Mouse (Mus musculus): ENCODE measurements around the gene Ptpn9. TPM values are rescaled to one million over a fixed set of nuclear protein-coding genes. Genes with fewer than 3 reads are reported as not detected.

Ptpn9 gene
- polyA plus RNA-seq, 1 experiment, result 24.5 TPM

DNA sequence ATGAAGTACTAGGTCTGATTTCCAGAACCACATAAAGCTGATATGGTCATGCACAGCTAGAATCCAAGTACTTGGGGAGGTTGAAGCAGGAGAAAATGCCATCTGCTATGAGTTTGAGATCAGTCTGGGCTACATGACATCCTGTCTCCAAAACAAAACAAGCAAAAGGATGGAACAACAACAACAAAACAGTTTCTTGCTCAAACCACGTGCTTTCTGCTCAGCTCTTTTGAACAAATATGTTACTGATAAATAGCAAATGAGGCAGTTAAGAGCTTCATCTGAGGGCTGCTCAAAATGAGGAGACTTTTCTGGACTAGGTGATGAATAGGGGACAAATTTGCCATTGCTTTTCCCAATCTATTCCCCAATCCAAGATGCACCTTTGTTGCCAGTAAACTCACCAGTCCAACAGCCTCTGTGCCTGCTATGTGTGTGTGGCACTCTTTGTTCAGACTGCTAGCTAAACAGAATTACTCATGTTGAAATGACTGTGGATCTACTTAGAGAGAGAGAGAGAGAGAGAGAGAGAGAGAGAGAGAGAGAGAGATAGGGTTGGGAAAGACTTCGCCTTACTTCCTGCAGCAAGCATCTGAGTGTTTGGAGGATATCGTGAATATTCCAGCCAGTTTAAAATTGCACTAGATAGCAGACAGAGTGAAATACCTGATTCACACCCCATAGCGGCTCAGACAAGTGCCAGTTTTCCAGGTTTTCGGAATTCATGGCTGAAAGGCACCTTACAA, 76.2 kb downstream of the Ptpn9 start:
- Histone ChIP-seq H3K27me3 (ENCODE audit: control insufficient read depth, insufficient read depth, low read length) (no peaks in the 10 kb centered on the region), H3K27ac (ENCODE audit: insufficient read depth, low read depth, low read length) (peak overlapping the region; percentile 57), H3K4me3 (ENCODE audit: low read depth, low read length) (peak overlapping the region; percentile 84; the same call in 1 of the 2 replicates), H3K4me1 (ENCODE audit: control insufficient read depth, insufficient read depth, insufficient read length, low read length) (peaks cover 5% of the 10 kb centered on the region; the same call in 1 of the 2 replicates), H3K36me3 (ENCODE audit: control insufficient read depth, insufficient read depth, low read length) (no peaks in the 10 kb centered on the region)
- TF ChIP-seq CTCF (IDR thresholded peaks at IDR 0.05; ENCODE audit: extremely low read depth, insufficient read length, insufficient replicate concordance, low read depth, low read length), result no peak
- TF ChIP-seq POLR2A (IDR thresholded peaks at IDR 0.05; ENCODE audit: low read depth, low read length), result no peak
- 6% methylated on average over 5 of the region's 5 CpGs for WGBS

- Histone ChIP-seq H3K27me3 (ENCODE audit: control insufficient read depth, insufficient read depth, low read length) (no peaks in the 10 kb centered on the region), H3K27ac (ENCODE audit: insufficient read depth, low read depth, low read length) (peak within 1 kb of the TSS; percentile 91), H3K36me3 (ENCODE audit: control insufficient read depth, insufficient read depth, low read length) (no peaks in the 10 kb centered on the region), H3K4me1 (ENCODE audit: control insufficient read depth, insufficient read depth, insufficient read length, low read length) (peaks cover 5% of the 10 kb centered on the region; the same call in 1 of the 2 replicates), H3K4me3 (ENCODE audit: low read depth, low read length) (peak within 1 kb of the TSS; percentile 84)
- under 1% methylated on average over 34 of the region's 34 CpGs for WGBS
- TF ChIP-seq CTCF (IDR thresholded peaks at IDR 0.05; ENCODE audit: extremely low read depth, insufficient read length, insufficient replicate concordance, low read depth, low read length), result no peak
- no peak; the same call in 1 of the 2 replicates for TF ChIP-seq POLR2A (IDR thresholded peaks at IDR 0.05; ENCODE audit: low read depth, low read length)
These were observed 77.2 kb downstream of the Ptpn9 start, which contains the start of gene Sin3a for GRCm38 (mm10) chr9:57071801-57072351. TSS of gene Sin3a (plus strand) at chr9:57072040.

- H3K4me3 ChIP-seq (ENCODE audit: low read depth, low read length), result peak overlapping the region; percentile 84
- peak overlapping the region; percentile 91 for H3K27ac ChIP-seq (ENCODE audit: insufficient read depth, low read depth, low read length)
- WGBS, result under 1% methylated on average over 40 of the region's 40 CpGs
- TF ChIP-seq CTCF (IDR thresholded peaks at IDR 0.05; ENCODE audit: extremely low read depth, insufficient read length, insufficient replicate concordance, low read depth, low read length), result no peak
- TF ChIP-seq POLR2A (IDR thresholded peaks at IDR 0.05; ENCODE audit: low read depth, low read length), result no peak
- no peaks in the 10 kb centered on the region for H3K27me3 ChIP-seq (ENCODE audit: control insufficient read depth, insufficient read depth, low read length)
- no peaks in the 10 kb centered on the region for H3K36me3 ChIP-seq (ENCODE audit: control insufficient read depth, insufficient read depth, low read length)
- peaks cover 8% of the 10 kb centered on the region for H3K4me1 ChIP-seq (ENCODE audit: control insufficient read depth, insufficient read depth, insufficient read length, low read length)
These were observed 77.8 kb downstream of the Ptpn9 start for GRCm38 (mm10) chr9:57072526-57072988.

DNA sequence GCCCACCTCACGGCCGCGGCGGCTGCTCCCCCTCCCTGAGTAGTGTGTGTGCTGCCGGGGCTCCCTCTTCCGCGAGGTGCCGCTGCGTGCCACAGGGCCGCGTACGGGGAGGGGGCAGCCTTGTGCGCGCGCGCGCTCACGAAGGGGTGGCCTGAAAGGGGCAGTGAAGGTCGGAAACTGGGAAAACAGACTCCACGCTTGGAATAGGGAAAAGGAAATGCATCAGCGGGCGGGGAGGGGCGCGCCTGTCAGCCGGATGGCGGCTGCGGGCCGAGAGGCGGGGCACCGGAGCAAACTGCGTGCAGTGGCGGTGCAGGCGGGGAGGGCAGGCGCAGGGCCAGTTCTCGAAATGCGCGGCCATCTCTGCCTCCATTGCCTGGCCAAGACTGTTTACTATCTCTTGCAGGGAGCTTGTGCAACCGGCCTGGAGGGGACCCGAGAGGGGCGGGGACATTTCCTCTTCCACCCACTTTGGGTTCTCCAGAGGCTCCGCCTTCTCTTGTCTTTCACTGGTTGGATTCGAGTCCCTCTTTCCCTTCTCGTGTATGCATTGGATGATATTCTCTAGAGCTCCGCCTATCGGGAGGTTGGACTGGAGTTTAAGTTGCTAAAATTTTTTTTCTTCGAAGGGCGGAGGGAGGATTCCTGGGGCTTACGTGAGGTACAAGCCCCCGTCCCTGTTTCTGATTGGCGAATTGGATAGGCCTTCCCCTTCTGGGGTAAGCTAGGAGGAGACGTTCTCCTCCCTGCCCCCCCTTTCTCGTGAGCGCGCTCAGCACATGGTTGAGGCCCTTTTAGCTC, 78.5 kb downstream of the Ptpn9 start:
- TF ChIP-seq CTCF (IDR thresholded peaks at IDR 0.05; ENCODE audit: extremely low read depth, insufficient read length, insufficient replicate concordance, low read depth, low read length) (no peak), POLR2A (IDR thresholded peaks at IDR 0.05; ENCODE audit: low read depth, low read length) (peak; percentile 53; the same call in 1 of the 2 replicates)
- no peaks in the 10 kb centered on the region for H3K36me3 ChIP-seq (ENCODE audit: control insufficient read depth, insufficient read depth, low read length)
- H3K4me1 ChIP-seq (ENCODE audit: control insufficient read depth, insufficient read depth, insufficient read length, low read length), result peaks cover 8% of the 10 kb centered on the region
- H3K27ac ChIP-seq (ENCODE audit: insufficient read depth, low read depth, low read length), result peak overlapping the region; percentile 91
- no peaks in the 10 kb centered on the region for H3K27me3 ChIP-seq (ENCODE audit: control insufficient read depth, insufficient read depth, low read length)
- H3K4me3 ChIP-seq (ENCODE audit: low read depth, low read length), result peak overlapping the region; percentile 84
- under 1% methylated on average over 54 of the region's 54 CpGs for WGBS

DNA sequence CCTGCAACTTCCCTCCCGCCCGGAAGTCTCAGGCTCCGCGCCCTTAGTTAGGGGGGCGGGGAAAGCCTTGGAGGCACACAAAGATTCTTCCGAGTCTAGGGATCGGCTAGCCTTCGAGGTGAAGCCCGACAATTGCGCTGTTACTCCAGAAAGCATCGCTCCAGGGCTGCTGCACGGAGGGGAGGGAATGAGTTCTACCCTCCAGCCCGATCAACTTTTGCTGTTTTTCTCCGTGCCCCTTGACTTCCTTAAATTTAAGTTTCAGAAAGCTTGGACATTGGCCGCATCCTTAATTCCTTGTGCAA, 79.0 kb downstream of the Ptpn9 start:
- no peaks in the 10 kb centered on the region for H3K27me3 ChIP-seq (ENCODE audit: control insufficient read depth, insufficient read depth, low read length)
- no peaks in the 10 kb centered on the region for H3K36me3 ChIP-seq (ENCODE audit: control insufficient read depth, insufficient read depth, low read length)
- H3K27ac ChIP-seq (ENCODE audit: insufficient read depth, low read depth, low read length), result peak overlapping the region; percentile 88
- H3K4me1 ChIP-seq (ENCODE audit: control insufficient read depth, insufficient read depth, insufficient read length, low read length), result peaks cover 8% of the 10 kb centered on the region
- WGBS, result under 1% methylated on average over 15 of the region's 15 CpGs
- TF ChIP-seq CTCF (IDR thresholded peaks at IDR 0.05; ENCODE audit: extremely low read depth, insufficient read length, insufficient replicate concordance, low read depth, low read length) (no peak), POLR2A (IDR thresholded peaks at IDR 0.05; ENCODE audit: low read depth, low read length) (peak; percentile 73)
- H3K4me3 ChIP-seq (ENCODE audit: low read depth, low read length), result peak overlapping the region; percentile 74

GRCm38 (mm10) chr9:57074171-57074821, 79.6 kb downstream of the Ptpn9 start:
- Histone ChIP-seq H3K36me3 (ENCODE audit: control insufficient read depth, insufficient read depth, low read length) (no peaks in the 10 kb centered on the region), H3K27ac (ENCODE audit: insufficient read depth, low read depth, low read length) (peak overlapping the region; percentile 88), H3K4me3 (ENCODE audit: low read depth, low read length) (peak overlapping the region; percentile 74), H3K4me1 (ENCODE audit: control insufficient read depth, insufficient read depth, insufficient read length, low read length) (peaks cover 8% of the 10 kb centered on the region), H3K27me3 (ENCODE audit: control insufficient read depth, insufficient read depth, low read length) (no peaks in the 10 kb centered on the region)
- TF ChIP-seq CTCF (IDR thresholded peaks at IDR 0.05; ENCODE audit: extremely low read depth, insufficient read length, insufficient replicate concordance, low read depth, low read length) (no peak), POLR2A (IDR thresholded peaks at IDR 0.05; ENCODE audit: low read depth, low read length) (no peak)
- 2% methylated on average over 21 of the region's 21 CpGs for WGBS
